Mouse (Mus musculus) forebrain, postnatal 0 days (tissue): ENCODE results near the gene Plce1. TPM values are rescaled to one million over a fixed set of nuclear protein-coding genes. Genes with fewer than 3 reads are reported as not detected.
"Not testable (repeated sequence)": the region's sequence is repeated elsewhere in the genome, so short reads cannot be mapped to it uniquely, and the experiment has no call there.

Experiments
- ATAC-seq: fragments of 200-750 bp; cut with Nextera tagmentation; 2 replicates; pipeline ENCODE4 v1.8.0; 2017; ENCODE audit warnings: mild to moderate bottlenecking, moderate library complexity
- DNase-seq: peaks from one replicate; pipeline ENCODE4 v3.0.0-alpha.2; 2015
- H3K27ac ChIP-seq: fragments of 300-500 bp; sonication (generic); 2 replicates; pipeline ENCODE4 v1.5.1; 2014; ENCODE audit warnings: low read depth, mild to moderate bottlenecking, antibody characterized with exemption, low read length, moderate library complexity, mixed read lengths
- H3K27me3 ChIP-seq: fragments of 300-500 bp; sonication (generic); 2 replicates; pipeline ENCODE4 v1.6.1; 2014; ENCODE audit warnings: mild to moderate bottlenecking, low read length, mixed read lengths; ENCODE audit not compliant: insufficient read depth
- H3K36me3 ChIP-seq: fragments of 300-500 bp; sonication (generic); 2 replicates; pipeline ENCODE4 v1.6.1; 2014; ENCODE audit warnings: mild to moderate bottlenecking, moderate library complexity; ENCODE audit not compliant: insufficient read depth
- H3K4me1 ChIP-seq: fragments of 300-500 bp; sonication (generic); 2 replicates; pipeline ENCODE4 v1.6.1; 2014; ENCODE audit warnings: antibody characterized with exemption; ENCODE audit not compliant: insufficient read depth
- H3K4me2 ChIP-seq: fragments of 300-500 bp; sonication (generic); 2 replicates; pipeline ENCODE4 v1.6.1; 2014; ENCODE audit warnings: low read depth, mild to moderate bottlenecking, moderate library complexity
- H3K4me3 ChIP-seq: fragments of 300-500 bp; sonication (generic); 2 replicates; pipeline ENCODE4 v1.5.1; 2014; ENCODE audit warnings: low read depth, low read length, mixed read lengths
- H3K9ac ChIP-seq: fragments of 300-500 bp; sonication (generic); 2 replicates; pipeline ENCODE4 v1.6.1; 2014; ENCODE audit warnings: mild to moderate bottlenecking
- H3K9me3 ChIP-seq: fragments of 300-500 bp; sonication (generic); 2 replicates; pipeline ENCODE4 v1.6.1; 2016; ENCODE audit warnings: low read length
- CTCF ChIP-seq: sonication (generic); IDR thresholded peaks from 2 replicates; pipeline ENCODE4 v1.5.1; 2016; ENCODE audit warnings: antibody characterized with exemption, control low read depth, low read depth
- WGBS: fragments of 180-500 bp; shearing (Covaris S2); extraction: QIAGEN DNeasy Blood & Tissue Kit; methylation state at CpG from one replicate; pipeline ENCODE4 v1.1.7; 2014; 5-methylcytosine and 5-hydroxymethylcytosine counted together
- polyA plus RNA-seq: library from polyadenylated mRNA; unstranded; fragments of >200 nt; fragmentation: Nextera tagmentation; extraction: Ambion mirVana; gene quantifications from 2 replicates; pipeline ENCODE4 v1.2.1, GENCODE M21; 2015
- total RNA-seq: library from RNA; depleted of rRNA; stranded (reverse); fragments of >200 nt; gene quantifications from 2 replicates; pipeline ENCODE4 v1.2.3, GENCODE M21; 2014

Plce1 gene
- total and polyA plus RNA-seq, 2 experiments from 2014 or later: 2.8 to 11.1 TPM

GRCm38 (mm10) chr19:38527475-38527874, 46.6 kb downstream of the Plce1 start:
- ATAC-seq (no peak), DNase-seq (no peak)
- Histone ChIP-seq H3K36me3 (no peaks in the 10 kb centered on the region), H3K9me3 (no peaks in the 10 kb centered on the region), H3K27me3 (no peaks in the 10 kb centered on the region), H3K4me3 (no peak overlapping the region), H3K4me1 (no peaks in the 10 kb centered on the region), H3K4me2 (no peak overlapping the region), H3K27ac (no peak overlapping the region), H3K9ac (no peak overlapping the region)
- WGBS: 49% methylated on average over 3 of the region's 3 CpGs
- no peak for TF ChIP-seq CTCF

GRCm38 (mm10) chr19:38533230-38533629, 52.3 kb downstream of the Plce1 start:
- ATAC-seq (no peak), DNase-seq (no peak)
- H3K4me2 ChIP-seq: no peak overlapping the region
- H3K9ac ChIP-seq: no peak overlapping the region
- WGBS: 89% methylated on average over 5 of the region's 5 CpGs
- no peaks in the 10 kb centered on the region for H3K36me3 ChIP-seq
- no peaks in the 10 kb centered on the region for H3K9me3 ChIP-seq
- no peaks in the 10 kb centered on the region for H3K4me1 ChIP-seq
- no peak overlapping the region for H3K27ac ChIP-seq
- no peak overlapping the region for H3K4me3 ChIP-seq
- no peak for TF ChIP-seq CTCF
- H3K27me3 ChIP-seq: no peaks in the 10 kb centered on the region

DNA sequence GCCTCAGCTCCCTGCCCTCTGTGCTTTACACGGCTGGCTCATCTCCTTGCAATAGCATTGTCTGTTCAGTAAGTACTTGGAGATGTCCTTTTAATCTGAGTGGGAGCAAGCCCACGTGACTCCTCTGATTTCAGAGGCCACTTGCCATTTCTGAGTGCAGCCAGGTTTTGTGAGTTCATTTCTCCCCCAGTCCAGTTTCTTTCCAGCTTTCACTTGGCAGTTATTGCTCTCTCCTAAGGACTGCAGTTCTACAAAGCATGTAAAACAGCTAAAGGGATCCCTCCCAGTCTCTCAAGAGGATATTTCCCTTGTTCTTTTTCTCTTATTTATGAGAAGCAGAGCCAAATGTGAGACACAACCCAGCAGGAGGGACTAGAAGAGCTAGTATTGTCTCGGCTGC, 58.4 kb downstream of the Plce1 start:
- Histone ChIP-seq H3K4me3 (no peak overlapping the region), H3K9me3 (no peaks in the 10 kb centered on the region), H3K4me2 (no peak overlapping the region), H3K27ac (no peak overlapping the region), H3K27me3 (no peaks in the 10 kb centered on the region), H3K9ac (no peak overlapping the region), H3K4me1 (0 out of 2 replicates have a peak, but pooled peaks cover 5% of the 10 kb centered on the region), H3K36me3 (no peaks in the 10 kb centered on the region)
- DNase-seq (no peak), ATAC-seq (no peak)
- 54% methylated on average over 3 of the region's 3 CpGs for WGBS
- TF ChIP-seq CTCF: no peak

DNA sequence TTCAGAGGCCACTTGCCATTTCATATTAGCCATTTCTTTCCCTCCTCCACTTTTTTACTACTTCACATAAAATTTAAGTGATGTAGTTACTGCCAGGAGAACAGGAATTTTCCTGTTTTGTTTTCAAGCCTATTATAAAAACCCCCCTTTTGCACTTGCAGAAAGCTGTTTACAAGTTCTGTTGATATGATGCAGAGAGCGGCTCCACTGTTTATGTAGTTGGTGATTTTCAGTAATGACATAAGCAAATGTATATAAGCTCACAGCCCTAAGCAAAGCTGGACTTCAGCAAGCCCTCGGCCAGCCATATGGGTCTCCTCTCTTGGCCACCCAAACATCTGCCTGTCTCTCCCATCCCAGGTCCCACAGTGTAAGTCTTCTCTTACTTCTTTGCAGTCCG, 59.6 kb downstream of the Plce1 start:
- H3K4me3 ChIP-seq: no peak overlapping the region
- H3K27me3 ChIP-seq: no peaks in the 10 kb centered on the region
- H3K9me3 ChIP-seq: no peaks in the 10 kb centered on the region
- WGBS: 89% methylated on average over 3 of the region's 3 CpGs
- DNase-seq (no peak), ATAC-seq (no peak)
- no peak overlapping the region for H3K9ac ChIP-seq
- H3K27ac ChIP-seq: no peak overlapping the region
- TF ChIP-seq CTCF: no peak
- H3K36me3 ChIP-seq: no peaks in the 10 kb centered on the region
- H3K4me2 ChIP-seq: no peak overlapping the region
- H3K4me1 ChIP-seq: 0 out of 2 replicates have a peak, but pooled peaks cover 5% of the 10 kb centered on the region

- Histone ChIP-seq H3K27me3 (no peaks in the 10 kb centered on the region), H3K4me2 (no peak overlapping the region), H3K4me3 (no peak overlapping the region), H3K36me3 (no peaks in the 10 kb centered on the region), H3K9ac (no peak overlapping the region), H3K4me1 (no peaks in the 10 kb centered on the region), H3K9me3 (no peaks in the 10 kb centered on the region), H3K27ac (no peak overlapping the region)
- 92% methylated on average over 8 of the region's 8 CpGs for WGBS
- DNase-seq: no peak
- ATAC-seq: no peak
- TF ChIP-seq CTCF: no peak
Observed at GRCm38 (mm10) chr19:38549487-38550058, 68.7 kb downstream of the Plce1 start.

- Histone ChIP-seq H3K9ac (no peak overlapping the region), H3K4me2 (no peak overlapping the region), H3K27me3 (no peaks in the 10 kb centered on the region), H3K27ac (no peak overlapping the region), H3K36me3 (no peaks in the 10 kb centered on the region), H3K4me1 (no peaks in the 10 kb centered on the region), H3K9me3 (no peaks in the 10 kb centered on the region), H3K4me3 (no peak overlapping the region)
- no peak for TF ChIP-seq CTCF
- ATAC-seq (no peak), DNase-seq (no peak)
- 84% methylated on average over 2 of the region's 2 CpGs for WGBS
Observed at GRCm38 (mm10) chr19:38553551-38553950, 72.6 kb downstream of the Plce1 start.

- 77% methylated on average over 3 of the region's 3 CpGs for WGBS
- ATAC-seq (no peak), DNase-seq (no peak)
- Histone ChIP-seq H3K4me1 (no peaks in the 10 kb centered on the region), H3K36me3 (no peaks in the 10 kb centered on the region), H3K4me2 (no peak overlapping the region), H3K27ac (no peak overlapping the region), H3K9me3 (no peaks in the 10 kb centered on the region), H3K9ac (no peak overlapping the region), H3K4me3 (no peak overlapping the region), H3K27me3 (no peaks in the 10 kb centered on the region)
- no peak for TF ChIP-seq CTCF
Observed at GRCm38 (mm10) chr19:38555399-38555798, 74.5 kb downstream of the Plce1 start.

DNA sequence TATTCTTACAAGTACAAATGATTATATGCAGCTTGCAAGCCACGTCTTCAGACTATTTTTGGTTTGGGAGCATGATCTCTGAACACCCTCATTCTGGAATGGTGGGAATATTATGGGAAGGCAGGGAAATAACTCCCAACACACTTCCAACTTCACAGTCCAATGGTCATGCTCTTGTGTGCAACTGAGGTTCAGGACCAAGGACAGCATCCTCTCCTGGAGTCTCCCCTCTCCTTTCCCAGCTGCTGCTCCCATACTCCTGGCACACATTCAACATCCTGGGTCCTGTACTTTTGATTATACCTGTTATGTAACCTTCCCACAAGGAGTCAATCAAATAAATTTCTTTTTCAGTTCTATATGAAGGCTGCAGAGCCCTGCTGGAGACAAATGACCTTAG, 77.9 kb downstream of the Plce1 start:
- H3K9me3 ChIP-seq: no peaks in the 10 kb centered on the region
- no peak overlapping the region for H3K4me3 ChIP-seq
- TF ChIP-seq CTCF: no peak
- no peaks in the 10 kb centered on the region for H3K4me1 ChIP-seq
- DNase-seq: no peak
- H3K27me3 ChIP-seq: no peaks in the 10 kb centered on the region
- ATAC-seq: no peak
- H3K4me2 ChIP-seq: no peak overlapping the region
- WGBS: 74% methylated on average over 1 of the region's 1 CpGs
- H3K9ac ChIP-seq: no peak overlapping the region
- no peaks in the 10 kb centered on the region for H3K36me3 ChIP-seq
- no peak overlapping the region for H3K27ac ChIP-seq

GRCm38 (mm10) chr19:38561887-38562286, 81.0 kb downstream of the Plce1 start:
- not testable (repeated sequence) for H3K4me3 ChIP-seq, H3K9me3 ChIP-seq, ATAC-seq, H3K4me2 ChIP-seq, H3K27ac ChIP-seq, H3K4me1 ChIP-seq, H3K27me3 ChIP-seq, H3K36me3 ChIP-seq, DNase-seq, H3K9ac ChIP-seq
- 92% methylated on average over 1 of the region's 1 CpGs for WGBS
